In genomic region chr6:72438226-72438625, GRCm38 (mm10) we compare ENCODE assay signal across 8 mouse cellular contexts. TPM values are rescaled to one million over a fixed set of nuclear protein-coding genes. Genes with fewer than 3 reads are reported as not detected.
DNase-seq lines count a peak whose midpoint lies in the region; ATAC-seq lines count a peak whose summit lies in the region.

No protein-coding gene starts in this region.

- peaks cover 10% of the 10 kb centered on the region; the same call in 1 of the 2 replicates for H3K36me3 ChIP-seq in forebrain, embryonic 11.5 days (ENCODE audit: control insufficient read depth, insufficient read depth, low read length)
- peaks cover 47% of the 10 kb centered on the region for H3K36me3 ChIP-seq in liver, embryonic 15.5 days (replicated peaks)

- 2% methylated on average over 5 of the region's 5 CpGs for WGBS in forebrain, embryonic 11.5 days
- 1% methylated on average over 5 of the region's 5 CpGs for whole genome bisulfite sequencing in liver, embryonic 15.5 days (ENCODE audit: insufficient replicate concordance)

- H3K27me3 ChIP-seq in forebrain, embryonic 11.5 days (ENCODE audit: control insufficient read depth, insufficient read depth, low read length) = no peaks in the 10 kb centered on the region
- H3K27me3 ChIP-seq in liver, embryonic 15.5 days = no peaks in the 10 kb centered on the region

- ATAC-seq in forebrain, embryonic 11.5 days (replicated peaks; ENCODE audit: low FRiP score) = no peak
- no peak for ATAC-seq in liver, embryonic 15.5 days (ENCODE audit: insufficient read depth)

- peak overlapping the region; percentile 99 for H3K4me3 ChIP-seq in forebrain, embryonic 11.5 days (ENCODE audit: low read depth, low read length)
- peak overlapping the region; percentile 93 for H3K4me3 ChIP-seq in liver, embryonic 15.5 days (replicated peaks)

- H3K4me2 ChIP-seq in forebrain, embryonic 11.5 days (ENCODE audit: low read depth, low read length, severe bottlenecking) = peak overlapping the region; percentile 86
- H3K4me2 ChIP-seq in liver, embryonic 15.5 days = peak overlapping the region; percentile 78

- H3K9ac ChIP-seq in forebrain, embryonic 11.5 days (ENCODE audit: low read length) = peak overlapping the region; percentile 100
- H3K9ac ChIP-seq in liver, embryonic 15.5 days = peak overlapping the region; percentile 98

- H3K4me1 ChIP-seq in forebrain, embryonic 11.5 days (replicated peaks; ENCODE audit: control insufficient read depth, insufficient read depth, low read length) = peaks cover 2% of the 10 kb centered on the region; the same call in 1 of the 2 replicates
- H3K4me1 ChIP-seq in liver, embryonic 15.5 days (replicated peaks) = peaks cover 33% of the 10 kb centered on the region

- H3K9me3 ChIP-seq in forebrain, embryonic 11.5 days (ENCODE audit: control insufficient read depth, low read length) = no peaks in the 10 kb centered on the region
- no peaks in the 10 kb centered on the region for H3K9me3 ChIP-seq in liver, embryonic 15.5 days (replicated peaks)

- peak; percentile 27 for DNase-seq in embryo, embryonic 10 days (ENCODE audit: low spot score)
- no peak for DNase-seq in embryo, embryonic 11 days
- DNase-seq in 416B (ENCODE audit: low read depth) = peak; percentile 59
- DNase-seq in forebrain, embryonic 11.5 days (ENCODE audit: low spot score) = no peak
- no peak for DNase-seq in frontal cortex, postnatal 10 days (ENCODE audit: low spot score in 2 of 2)
- DNase-seq in right cerebral cortex, postnatal 4 days = no peak
- DNase-seq in adrenal gland, adult 2 months = no peak

- no peak overlapping the region for H3K27ac ChIP-seq in forebrain, embryonic 11.5 days (ENCODE audit: low read depth, low read length)
- H3K27ac ChIP-seq in liver, embryonic 15.5 days (replicated peaks) = peak overlapping the region; percentile 95; the same call in 1 of the 2 replicates

RNA-seq across cellular contexts. Expression of gene Mat2a, which starts 1.1 kb away (rescaled TPM):
- 504 and 506 TPM in 2 replicates for polyA plus RNA-seq in forebrain, embryonic 11.5 days (2014; fragmentation: Nextera tagmentation; extraction: Ambion mirVana)
- 136 and 143 TPM in 2 replicates for polyA plus RNA-seq in liver, embryonic 15.5 days (2015; fragmentation: Nextera tagmentation; extraction: Ambion mirVana)
- 100 to 1,000 TPM; 203 to 251 TPM for total RNA-seq in adrenal gland, adult 2 months (2021)
- 121 and 150 TPM in 2 replicates for polyA plus RNA-seq in adrenal gland, adult 2 months (2012; rRNA removed)

RNA-seq across cellular contexts. Expression of gene Ggcx, which starts 24.1 kb away (rescaled TPM):
- 11.7 and 13.5 TPM in 2 replicates for polyA plus RNA-seq in forebrain, embryonic 11.5 days (2014; fragmentation: Nextera tagmentation; extraction: Ambion mirVana)
- polyA plus RNA-seq in liver, embryonic 15.5 days (2015; fragmentation: Nextera tagmentation; extraction: Ambion mirVana) = 27.5 and 29.8 TPM in 2 replicates
- total RNA-seq in adrenal gland, adult 2 months (2021) = 10 to 100 TPM; 47.1 to 68.7 TPM
- polyA plus RNA-seq in adrenal gland, adult 2 months (2012; rRNA removed) = 30.2 and 34.5 TPM in 2 replicates

RNA-seq across cellular contexts. Expression of gene Vamp8, which starts 47.7 kb away (rescaled TPM):
- 34.1 and 35.6 TPM in 2 replicates for polyA plus RNA-seq in forebrain, embryonic 11.5 days (2014; fragmentation: Nextera tagmentation; extraction: Ambion mirVana)
- polyA plus RNA-seq in liver, embryonic 15.5 days (2015; fragmentation: Nextera tagmentation; extraction: Ambion mirVana) = 239 and 242 TPM in 2 replicates
- 100 to 1,000 TPM; 130 to 158 TPM for total RNA-seq in adrenal gland, adult 2 months (2021)
- 71.8 and 106 TPM in 2 replicates for polyA plus RNA-seq in adrenal gland, adult 2 months (2012; rRNA removed)

RNA-seq across cellular contexts. Expression of gene Vamp5, which starts 58.0 kb away (rescaled TPM):
- polyA plus RNA-seq in forebrain, embryonic 11.5 days (2014; fragmentation: Nextera tagmentation; extraction: Ambion mirVana) = 8.1 and 11.9 TPM in 2 replicates
- polyA plus RNA-seq in liver, embryonic 15.5 days (2015; fragmentation: Nextera tagmentation; extraction: Ambion mirVana) = 66.2 and 67.1 TPM in 2 replicates
- total RNA-seq in adrenal gland, adult 2 months (2021) = 10 to 100 TPM; 25.3 to 43.4 TPM
- 16.4 and 17.4 TPM in 2 replicates for polyA plus RNA-seq in adrenal gland, adult 2 months (2012; rRNA removed)

Comparison
In these comparisons a context has a peak if more than half of its experiments do, and no peak if none do; other contexts are left out.
1. DNase-seq: peak in embryo, embryonic 10 days (single experiment) and 416B (single experiment); none in embryo, embryonic 11 days (single experiment), forebrain, embryonic 11.5 days (single experiment), frontal cortex, postnatal 10 days (0 of 2), right cerebral cortex, postnatal 4 days (single experiment) and adrenal gland, adult 2 months (single experiment).